Mouse (Mus musculus) midbrain, embryonic 16.5 days (tissue): ENCODE measurements around the gene Lgr6. TPM values are rescaled to one million over a fixed set of nuclear protein-coding genes. Genes with fewer than 3 reads are reported as not detected.
A peak's percentile ranks its signal among the peaks of the same experiment; 100 is the strongest.

Source experiments
- ATAC-seq: fragments of 200-750 bp; cut with Nextera tagmentation; 2 replicates; pipeline ENCODE4 v1.8.0; 2017; ENCODE audit warnings: moderate TSS enrichment
- H3K27ac ChIP-seq: fragments of 300-500 bp; sonication (generic); 2 replicates; pipeline ENCODE4 v1.5.1; 2014; ENCODE audit warnings: mild to moderate bottlenecking, low read length, mixed read lengths
- H3K27me3 ChIP-seq: fragments of 300-500 bp; sonication (generic); 2 replicates; pipeline ENCODE4 v1.6.1; 2014; ENCODE audit warnings: low read depth, low read length, mixed read lengths; ENCODE audit not compliant: control insufficient read depth, insufficient read depth
- H3K36me3 ChIP-seq: fragments of 300-500 bp; sonication (generic); 2 replicates; pipeline ENCODE4 v1.6.1; 2014; ENCODE audit warnings: mild to moderate bottlenecking, low read length, moderate library complexity, mixed read lengths; ENCODE audit not compliant: control insufficient read depth, insufficient read depth
- H3K4me1 ChIP-seq: fragments of 300-500 bp; sonication (generic); 2 replicates; pipeline ENCODE4 v1.6.1; 2014; ENCODE audit warnings: mild to moderate bottlenecking, low read length, mixed read lengths; ENCODE audit not compliant: control insufficient read depth, insufficient read depth
- H3K4me2 ChIP-seq: fragments of 300-500 bp; sonication (generic); 2 replicates; pipeline ENCODE4 v1.6.1; 2014; ENCODE audit warnings: mild to moderate bottlenecking, low read length, mixed read lengths
- H3K4me3 ChIP-seq: fragments of 300-500 bp; sonication (generic); 2 replicates; pipeline ENCODE4 v1.5.1; 2014; ENCODE audit warnings: low read depth, mild to moderate bottlenecking, low read length, moderate library complexity, mixed read lengths
- H3K9ac ChIP-seq: fragments of 300-500 bp; sonication (generic); 2 replicates; pipeline ENCODE4 v1.6.1; 2014; ENCODE audit warnings: low read depth, low read length, mixed read lengths
- H3K9me3 ChIP-seq: fragments of 300-500 bp; sonication (generic); replicated peaks from 2 replicates; pipeline ENCODE4 v1.6.1; 2014; ENCODE audit warnings: mild to moderate bottlenecking, low read length, mixed read lengths; ENCODE audit not compliant: control insufficient read depth, poor library complexity, severe bottlenecking
- WGBS: fragments of 180-500 bp; shearing (Covaris S2); extraction: QIAGEN DNeasy Blood & Tissue Kit; methylation state at CpG from one replicate; pipeline ENCODE4 v1.1.7; 2014; 5-methylcytosine and 5-hydroxymethylcytosine counted together
- polyA plus RNA-seq: library from polyadenylated mRNA; unstranded; fragments of >200 nt; fragmentation: Nextera tagmentation; extraction: Ambion mirVana; gene quantifications from 2 replicates; pipeline ENCODE4 v1.2.1, GENCODE M21; 2015

Lgr6 gene
- polyA plus RNA-seq = 1.1 and 1.2 TPM in 2 replicates

GRCm38 (mm10) chr1:135105124-135105523, at the start of gene Lgr6:
Gene Lgr6, minus strand, starts transcription at chr1:135105276.
- Histone ChIP-seq H3K4me3 (peak within 1 kb of the TSS; percentile 34), H3K4me1 (peaks cover 9% of the 10 kb centered on the region; the same call in 1 of the 2 replicates), H3K9me3 (no peaks in the 10 kb centered on the region), H3K27ac (no peak within 1 kb of the TSS), H3K9ac (peak within 1 kb of the TSS; percentile 18; the same call in 1 of the 2 replicates), H3K27me3 (peaks cover 33% of the 10 kb centered on the region), H3K4me2 (peak within 1 kb of the TSS; percentile 66), H3K36me3 (no peaks in the 10 kb centered on the region)
- WGBS = under 1% methylated on average over 32 of the region's 40 CpGs
- ATAC-seq = 0 out of 2 replicates have a peak, but pooled peaks have one; percentile 3

GRCm38 (mm10) chr1:135154411-135154959, 49.4 kb upstream of the Lgr6 start:
- Histone ChIP-seq H3K36me3 (peaks cover 6% of the 10 kb centered on the region), H3K27me3 (no peaks in the 10 kb centered on the region), H3K4me1 (peaks cover 28% of the 10 kb centered on the region), H3K9me3 (no peaks in the 10 kb centered on the region), H3K4me2 (peak overlapping the region; percentile 43), H3K9ac (peak overlapping the region; percentile 63), H3K27ac (peak overlapping the region; percentile 85), H3K4me3 (peak overlapping the region; percentile 16)
- WGBS = 2% methylated on average over 14 of the region's 14 CpGs
- peak; percentile 34 for ATAC-seq

DNA sequence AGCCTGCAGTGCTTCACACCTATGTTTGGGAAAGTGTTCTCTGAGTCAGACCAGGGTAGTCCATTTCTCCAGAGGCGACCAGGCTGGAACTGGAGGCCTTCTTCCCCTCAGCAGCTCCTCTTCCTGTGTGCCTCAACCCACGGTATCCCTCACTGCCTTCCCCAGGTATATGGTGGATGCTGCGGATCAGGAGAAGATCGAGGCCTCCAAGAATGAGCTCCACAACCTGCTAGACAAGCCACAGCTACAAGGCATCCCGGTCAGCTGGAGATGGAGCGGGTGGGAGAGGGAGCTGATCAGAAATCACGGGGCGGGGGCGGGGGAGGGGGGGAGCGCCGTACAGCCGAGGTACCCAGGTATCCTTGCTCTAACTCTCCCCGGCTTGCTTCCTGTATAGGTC, 48.9 kb upstream of the Lgr6 start:
- H3K9me3 ChIP-seq = no peaks in the 10 kb centered on the region
- peaks cover 6% of the 10 kb centered on the region for H3K36me3 ChIP-seq
- peak overlapping the region; percentile 16; the same call in 1 of the 2 replicates for H3K4me3 ChIP-seq
- peak overlapping the region; percentile 63 for H3K9ac ChIP-seq
- 17% methylated on average over 13 of the region's 13 CpGs for WGBS
- no peaks in the 10 kb centered on the region for H3K27me3 ChIP-seq
- ATAC-seq = peak; percentile 34
- H3K4me1 ChIP-seq = peaks cover 30% of the 10 kb centered on the region
- H3K4me2 ChIP-seq = peak overlapping the region; percentile 43
- H3K27ac ChIP-seq = peak overlapping the region; percentile 85

DNA sequence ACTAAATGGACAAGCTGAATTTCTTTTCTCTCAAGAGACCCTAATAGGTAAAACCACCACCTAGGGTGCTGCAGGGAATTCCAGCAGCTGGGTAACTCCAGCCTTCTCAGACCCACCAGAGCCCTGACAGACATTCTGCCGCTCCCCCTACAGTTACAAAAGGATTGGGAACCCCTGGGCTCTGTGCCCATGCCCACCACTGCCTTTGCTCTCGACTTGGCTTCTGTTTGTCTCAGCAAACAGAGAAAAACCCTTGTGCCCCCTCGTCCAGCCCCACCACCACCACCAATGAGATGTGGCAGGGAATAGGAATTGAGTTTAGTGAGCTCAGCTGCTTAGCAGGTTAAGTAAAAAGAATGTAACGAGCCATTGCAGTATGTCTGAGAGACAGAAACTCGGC, 43.9 kb upstream of the Lgr6 start:
- peak overlapping the region; percentile 84 for H3K4me2 ChIP-seq
- WGBS = 37% methylated on average over 5 of the region's 5 CpGs
- H3K27ac ChIP-seq = peak overlapping the region; percentile 23; the same call in 1 of the 2 replicates
- H3K4me3 ChIP-seq = peak overlapping the region; percentile 85
- ATAC-seq = no peak
- peak overlapping the region; percentile 33; the same call in 1 of the 2 replicates for H3K9ac ChIP-seq
- H3K27me3 ChIP-seq = no peaks in the 10 kb centered on the region
- H3K9me3 ChIP-seq = no peaks in the 10 kb centered on the region
- H3K4me1 ChIP-seq = peaks cover 36% of the 10 kb centered on the region
- no peaks in the 10 kb centered on the region for H3K36me3 ChIP-seq

DNA sequence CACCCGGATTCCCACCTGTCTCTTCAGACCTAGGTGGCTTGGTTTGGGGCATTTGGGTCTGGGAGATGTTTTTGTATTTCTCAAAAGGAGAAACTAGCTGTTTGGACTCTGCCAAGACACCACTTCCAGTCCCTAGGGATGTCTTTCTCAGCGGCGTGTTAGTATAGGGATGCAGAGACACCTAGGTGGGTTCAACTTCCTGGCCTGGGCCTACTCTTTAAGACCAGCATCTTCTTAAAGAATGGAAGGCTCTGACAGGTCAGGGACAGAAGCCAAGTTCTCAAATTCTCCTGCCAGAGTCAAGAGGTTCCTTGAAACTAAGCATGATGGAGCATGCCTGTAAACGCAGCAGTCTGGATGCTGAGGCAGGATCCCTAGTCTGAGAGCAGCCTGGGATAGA, 43.4 kb upstream of the Lgr6 start:
- H3K9ac ChIP-seq = peak overlapping the region; percentile 96
- H3K27ac ChIP-seq = peak overlapping the region; percentile 95
- peaks cover 34% of the 10 kb centered on the region for H3K4me1 ChIP-seq
- H3K4me3 ChIP-seq = peak overlapping the region; percentile 85
- H3K36me3 ChIP-seq = no peaks in the 10 kb centered on the region
- WGBS = 55% methylated on average over 4 of the region's 4 CpGs
- peak overlapping the region; percentile 84 for H3K4me2 ChIP-seq
- ATAC-seq = no peak
- H3K9me3 ChIP-seq = no peaks in the 10 kb centered on the region
- H3K27me3 ChIP-seq = no peaks in the 10 kb centered on the region

DNA sequence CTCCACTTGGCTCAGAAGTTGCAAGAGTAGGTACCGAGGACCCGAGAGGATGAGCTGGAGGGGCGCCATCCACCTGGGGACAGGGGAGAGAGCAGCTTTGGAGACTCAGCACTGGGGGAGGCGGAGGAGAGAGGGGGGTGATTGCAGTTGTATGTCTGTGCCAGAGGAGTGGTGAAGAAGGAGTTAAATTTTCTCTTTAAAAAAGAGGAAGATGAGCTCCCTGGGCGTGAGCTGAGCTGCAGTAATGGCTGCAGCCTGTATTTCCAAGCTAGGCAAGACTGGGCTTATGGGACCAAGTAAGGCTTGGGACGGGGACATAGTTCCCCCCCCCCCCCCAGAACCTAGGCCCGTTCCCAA, 42.6 kb upstream of the Lgr6 start:
- peak overlapping the region; percentile 95 for H3K27ac ChIP-seq
- peak overlapping the region; percentile 85 for H3K4me3 ChIP-seq
- H3K36me3 ChIP-seq = no peaks in the 10 kb centered on the region
- H3K9me3 ChIP-seq = no peaks in the 10 kb centered on the region
- ATAC-seq = peak; percentile 17; the same call in 1 of the 2 replicates
- 4% methylated on average over 7 of the region's 7 CpGs for WGBS
- H3K9ac ChIP-seq = peak overlapping the region; percentile 96
- peak overlapping the region; percentile 84 for H3K4me2 ChIP-seq
- H3K4me1 ChIP-seq = peaks cover 34% of the 10 kb centered on the region
- H3K27me3 ChIP-seq = no peaks in the 10 kb centered on the region

DNA sequence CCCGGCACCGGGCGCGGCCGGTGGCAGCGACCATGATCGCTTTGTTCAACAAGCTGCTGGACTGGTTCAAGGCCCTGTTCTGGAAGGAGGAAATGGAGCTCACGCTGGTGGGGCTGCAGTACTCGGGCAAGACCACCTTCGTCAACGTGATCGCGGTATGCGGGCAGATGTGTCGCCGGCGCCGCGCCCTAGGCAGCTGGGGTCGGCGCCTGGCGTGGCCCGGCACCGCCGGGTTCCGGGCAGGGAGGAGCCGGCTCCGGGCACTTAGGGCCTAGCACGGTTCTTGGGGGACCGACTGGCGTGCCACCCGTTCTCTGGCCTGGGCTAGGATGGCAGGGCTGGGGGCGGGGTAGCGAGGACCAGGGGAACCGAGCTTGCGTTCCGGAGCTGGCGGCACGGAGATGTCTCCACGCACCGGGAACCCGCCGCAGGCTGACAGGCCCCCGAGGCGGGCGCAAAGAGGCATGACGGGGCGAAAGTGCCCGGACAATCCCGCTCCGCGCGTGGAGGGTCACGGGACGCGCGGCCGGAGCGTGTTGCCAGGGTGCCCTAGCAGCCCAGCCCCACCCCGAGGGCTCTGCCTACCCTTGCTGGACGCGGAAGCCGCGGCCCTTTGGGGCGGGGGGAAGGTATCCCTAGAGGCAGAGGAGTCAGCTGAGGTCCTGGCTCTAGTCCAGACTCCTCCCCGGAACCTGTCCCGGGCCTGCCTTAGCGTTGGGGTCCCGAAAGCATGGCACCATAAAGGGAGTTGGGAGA, 42.0 kb upstream of the Lgr6 start:
- Histone ChIP-seq H3K27me3 (no peaks in the 10 kb centered on the region), H3K9ac (peak overlapping the region; percentile 96), H3K27ac (peak overlapping the region; percentile 95), H3K4me2 (peak overlapping the region; percentile 84), H3K4me3 (peak overlapping the region; percentile 85), H3K9me3 (no peaks in the 10 kb centered on the region), H3K36me3 (no peaks in the 10 kb centered on the region), H3K4me1 (peaks cover 32% of the 10 kb centered on the region)
- ATAC-seq = peak; percentile 75
- WGBS = 0% methylated on average over 68 of the region's 69 CpGs

GRCm38 (mm10) chr1:135146077-135146945, 41.2 kb upstream of the Lgr6 start, which contains the start of gene Arl8a:
Gene Arl8a, plus strand, starts transcription at chr1:135146824.
- H3K9me3 ChIP-seq = no peaks in the 10 kb centered on the region
- H3K27ac ChIP-seq = peak within 1 kb of the TSS; percentile 95
- under 1% methylated on average over 68 of the region's 78 CpGs for WGBS
- H3K36me3 ChIP-seq = no peaks in the 10 kb centered on the region
- peak within 1 kb of the TSS; percentile 85 for H3K4me3 ChIP-seq
- peak within 1 kb of the TSS; percentile 84 for H3K4me2 ChIP-seq
- H3K9ac ChIP-seq = peak within 1 kb of the TSS; percentile 96
- no peaks in the 10 kb centered on the region for H3K27me3 ChIP-seq
- H3K4me1 ChIP-seq = peaks cover 28% of the 10 kb centered on the region
- peak; percentile 77 for ATAC-seq
